Mouse (Mus musculus): ENCODE results near the gene Alg6. TPM values are rescaled to one million over a fixed set of nuclear protein-coding genes. Genes with fewer than 3 reads are reported as not detected.
A peak's percentile ranks its signal among the peaks of the same experiment; 100 is the strongest.

The Alg6 gene
- total RNA-seq, 1 experiment: 31.5 TPM

GRCm38 (mm10) chr4:99686308-99686707, 29.2 kb upstream of the Alg6 start:
- Histone ChIP-seq H3K4me1 (ENCODE audit: control insufficient read depth in 2 of 2, insufficient read depth in 2 of 2, low read length in 2 of 2, poor library complexity in 1 of 2) (no peaks in the 10 kb centered on the region), H3K4me3 (ENCODE audit: insufficient read depth in 1 of 2, low read depth in 1 of 2, low read length in 2 of 2, poor library complexity in 1 of 2, severe bottlenecking in 1 of 2) (no peak overlapping the region), H3K27ac (ENCODE audit: insufficient read depth, low read depth, low read length, poor library complexity, severe bottlenecking) (no peak overlapping the region), H3K36me3 (ENCODE audit: control insufficient read depth, insufficient read depth, low read length, poor library complexity, severe bottlenecking) (no peaks in the 10 kb centered on the region), H3K9me3 (ENCODE audit: control insufficient read depth, insufficient read depth, low read depth, low read length) (no peaks in the 10 kb centered on the region), H3K9ac (ENCODE audit: insufficient read depth, low read depth, low read length, poor library complexity, severe bottlenecking) (no peak overlapping the region)
- DNase-seq (ENCODE audit: low read depth, low spot score): no peak
- TF ChIP-seq ZC3H11A (IDR thresholded peaks at IDR 0.05; ENCODE audit: borderline replicate concordance, low read depth, low read length): no peak
- TF ChIP-seq HCFC1 (IDR thresholded peaks at IDR 0.05; ENCODE audit: borderline replicate concordance, insufficient read depth, low read length): no peak
- no peak for TF ChIP-seq ZNF384 (IDR thresholded peaks at IDR 0.05; ENCODE audit: low read depth, low read length)
- TF ChIP-seq CHD2 (IDR thresholded peaks at IDR 0.05; ENCODE audit: low read depth, low read length): no peak
- no peak for TF ChIP-seq MAFK (IDR thresholded peaks at IDR 0.05; ENCODE audit: insufficient read depth, low read depth, low read length)
- in situ Hi-C loops (cut with MboI; ENCODE audit: low sequenced_read_pairs in 2 of 2, unreplicated experiment in 2 of 2): no loop called here

GRCm38 (mm10) chr4:99712583-99713183, 2.8 kb upstream of the Alg6 start:
- Histone ChIP-seq H3K9me3 (ENCODE audit: control insufficient read depth, insufficient read depth, low read depth, low read length) (no peaks in the 10 kb centered on the region), H3K9ac (ENCODE audit: insufficient read depth, low read depth, low read length, poor library complexity, severe bottlenecking) (no peak overlapping the region), H3K36me3 (ENCODE audit: control insufficient read depth, insufficient read depth, low read length, poor library complexity, severe bottlenecking) (no peaks in the 10 kb centered on the region), H3K4me1 (ENCODE audit: control insufficient read depth in 2 of 2, insufficient read depth in 2 of 2, low read length in 2 of 2, poor library complexity in 1 of 2) (no peaks in the 10 kb centered on the region; a peak in 1 of 4 replicates), H3K27ac (ENCODE audit: insufficient read depth, low read depth, low read length, poor library complexity, severe bottlenecking) (no peak overlapping the region), H3K4me3 (ENCODE audit: insufficient read depth in 1 of 2, low read depth in 1 of 2, low read length in 2 of 2, poor library complexity in 1 of 2, severe bottlenecking in 1 of 2) (no peak overlapping the region)
- no peak for DNase-seq (ENCODE audit: low read depth, low spot score)
- in situ Hi-C loops (cut with MboI; ENCODE audit: low sequenced_read_pairs in 2 of 2, unreplicated experiment in 2 of 2): no loop called here
- no peak for TF ChIP-seq ZC3H11A (IDR thresholded peaks at IDR 0.05; ENCODE audit: borderline replicate concordance, low read depth, low read length)
- no peak for TF ChIP-seq MAFK (IDR thresholded peaks at IDR 0.05; ENCODE audit: insufficient read depth, low read depth, low read length)
- no peak for TF ChIP-seq ZNF384 (IDR thresholded peaks at IDR 0.05; ENCODE audit: low read depth, low read length)
- TF ChIP-seq CHD2 (IDR thresholded peaks at IDR 0.05; ENCODE audit: low read depth, low read length): no peak
- TF ChIP-seq HCFC1 (IDR thresholded peaks at IDR 0.05; ENCODE audit: borderline replicate concordance, insufficient read depth, low read length): no peak

GRCm38 (mm10) chr4:99713971-99714370, 1.5 kb upstream of the Alg6 start:
- Histone ChIP-seq H3K4me3 (ENCODE audit: insufficient read depth in 1 of 2, low read depth in 1 of 2, low read length in 2 of 2, poor library complexity in 1 of 2, severe bottlenecking in 1 of 2) (no peak overlapping the region), H3K36me3 (ENCODE audit: control insufficient read depth, insufficient read depth, low read length, poor library complexity, severe bottlenecking) (no peaks in the 10 kb centered on the region; the same call in 1 of the 2 replicates), H3K9ac (ENCODE audit: insufficient read depth, low read depth, low read length, poor library complexity, severe bottlenecking) (no peak overlapping the region), H3K4me1 (ENCODE audit: control insufficient read depth in 2 of 2, insufficient read depth in 2 of 2, low read length in 2 of 2, poor library complexity in 1 of 2) (no peaks in the 10 kb centered on the region; a peak in 1 of 4 replicates), H3K27ac (ENCODE audit: insufficient read depth, low read depth, low read length, poor library complexity, severe bottlenecking) (no peak overlapping the region), H3K9me3 (ENCODE audit: control insufficient read depth, insufficient read depth, low read depth, low read length) (no peaks in the 10 kb centered on the region)
- no peak for DNase-seq (ENCODE audit: low read depth, low spot score)
- TF ChIP-seq MAFK (IDR thresholded peaks at IDR 0.05; ENCODE audit: insufficient read depth, low read depth, low read length) (no peak), ZNF384 (IDR thresholded peaks at IDR 0.05; ENCODE audit: low read depth, low read length) (no peak), ZC3H11A (IDR thresholded peaks at IDR 0.05; ENCODE audit: borderline replicate concordance, low read depth, low read length) (no peak), CHD2 (IDR thresholded peaks at IDR 0.05; ENCODE audit: low read depth, low read length) (no peak), HCFC1 (IDR thresholded peaks at IDR 0.05; ENCODE audit: borderline replicate concordance, insufficient read depth, low read length) (no peak)
- in situ Hi-C loops (cut with MboI; ENCODE audit: low sequenced_read_pairs in 2 of 2, unreplicated experiment in 2 of 2): no loop called here

GRCm38 (mm10) chr4:99715783-99716416, 436 bp downstream of the Alg6 start:
- Histone ChIP-seq H3K9me3 (ENCODE audit: control insufficient read depth, insufficient read depth, low read depth, low read length) (no peaks in the 10 kb centered on the region), H3K27ac (ENCODE audit: insufficient read depth, low read depth, low read length, poor library complexity, severe bottlenecking) (0 out of 2 replicates have a peak overlapping the region, but pooled peaks have one; percentile 12), H3K9ac (ENCODE audit: insufficient read depth, low read depth, low read length, poor library complexity, severe bottlenecking) (peak overlapping the region; percentile 90), H3K36me3 (ENCODE audit: control insufficient read depth, insufficient read depth, low read length, poor library complexity, severe bottlenecking) (peaks cover 4% of the 10 kb centered on the region; the same call in 1 of the 2 replicates), H3K4me1 (ENCODE audit: control insufficient read depth in 2 of 2, insufficient read depth in 2 of 2, low read length in 2 of 2, poor library complexity in 1 of 2) (no peaks in the 10 kb centered on the region; a peak in 1 of 4 replicates), H3K4me3 (ENCODE audit: insufficient read depth in 1 of 2, low read depth in 1 of 2, low read length in 2 of 2, poor library complexity in 1 of 2, severe bottlenecking in 1 of 2) (peak overlapping the region; percentile 81 to 99)
- no peak for DNase-seq (ENCODE audit: low read depth, low spot score)
- no peak for TF ChIP-seq MAFK (IDR thresholded peaks at IDR 0.05; ENCODE audit: insufficient read depth, low read depth, low read length)
- TF ChIP-seq HCFC1 (IDR thresholded peaks at IDR 0.05; ENCODE audit: borderline replicate concordance, insufficient read depth, low read length): 0 out of 2 replicates have a peak, but pooled peaks have one; percentile 8
- in situ Hi-C loops (cut with MboI; ENCODE audit: low sequenced_read_pairs in 2 of 2, unreplicated experiment in 2 of 2): no loop called here

Data from ES-E14 (cell line).